Mouse (Mus musculus): Measurements from ENCODE around the gene Gm21987. TPM values are rescaled to one million over a fixed set of nuclear protein-coding genes. Genes with fewer than 3 reads are reported as not detected.

The Gm21987 gene
- total RNA-seq, 1 experiment from 2014 or later = not detected

Other genes with a start within 250 kb of the Gm21987 start
- gene Nr1i2, start 52.2 kb upstream of the Gm21987 start, total RNA-seq (2017) = not detected in 2 replicates
- gene Maats1, start 4.9 kb upstream of the Gm21987 start, total RNA-seq (2017) = not detected in 2 replicates
- 270 and 347 TPM in 2 replicates for gene Cox17, start within 50 bp of the Gm21987 start, total RNA-seq (2017)
- gene Popdc2, start 15.2 kb downstream of the Gm21987 start, total RNA-seq (2017) = 0.09 TPM in 1 of 2 replicates, not detected in the other
- not detected in 2 replicates for gene Pla1a, start 86.1 kb downstream of the Gm21987 start, total RNA-seq (2017)
- gene Adprh, start 105.7 kb downstream of the Gm21987 start, total RNA-seq (2017) = 13.7 and 17.3 TPM in 2 replicates
- gene Cd80, start 108.5 kb downstream of the Gm21987 start, total RNA-seq (2017) = 0.27 TPM in 1 of 2 replicates, not detected in the other
- 42.0 and 63.9 TPM in 2 replicates for gene Timmdc1, start 175.6 kb downstream of the Gm21987 start, total RNA-seq (2017)
- 21.7 and 22.6 TPM in 2 replicates for gene Poglut1, start 203.2 kb downstream of the Gm21987 start, total RNA-seq (2017)
- gene Tmem39a, start 211.7 kb downstream of the Gm21987 start, total RNA-seq (2017) = 30.0 and 76.3 TPM in 2 replicates

All from common myeloid progenitor, adult 5-6 weeks (primary cell).